Mouse (Mus musculus): ENCODE measurements around the gene Xrcc5. TPM values are rescaled to one million over a fixed set of nuclear protein-coding genes. Genes with fewer than 3 reads are reported as not detected.

Xrcc5 gene
- 10 to 100 TPM; 12.5 to 13.8 TPM for total RNA-seq (2021)

DNA sequence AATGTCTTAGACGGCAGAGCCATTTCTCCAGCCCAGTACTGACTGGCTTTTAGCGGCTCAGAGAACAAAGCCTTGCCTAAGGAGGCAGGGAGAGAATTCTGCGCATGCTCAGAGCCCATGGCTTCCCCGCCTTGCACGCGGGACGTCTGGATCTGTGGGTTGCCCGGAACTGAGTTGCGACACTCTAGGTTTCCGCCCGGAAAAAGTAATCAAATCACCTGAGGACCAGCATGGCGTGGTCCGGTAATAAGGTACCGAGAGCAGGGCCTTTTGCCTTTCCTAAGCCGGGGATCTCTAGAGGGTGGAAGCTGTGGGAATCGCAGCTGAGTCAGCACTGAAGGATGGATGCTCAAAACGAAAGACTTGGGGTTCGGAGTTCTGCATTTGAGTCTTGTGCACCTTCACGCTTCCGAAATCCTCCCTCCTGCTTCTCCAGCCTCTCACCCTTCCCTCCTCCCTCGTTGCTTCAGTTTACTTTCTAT, at the start of gene Xrcc5:
Gene Xrcc5 (plus strand): TSS at position 105 of the 482 bp plus-strand sequence.
- peak; percentile 90 to 92 for DNase-seq

DNA sequence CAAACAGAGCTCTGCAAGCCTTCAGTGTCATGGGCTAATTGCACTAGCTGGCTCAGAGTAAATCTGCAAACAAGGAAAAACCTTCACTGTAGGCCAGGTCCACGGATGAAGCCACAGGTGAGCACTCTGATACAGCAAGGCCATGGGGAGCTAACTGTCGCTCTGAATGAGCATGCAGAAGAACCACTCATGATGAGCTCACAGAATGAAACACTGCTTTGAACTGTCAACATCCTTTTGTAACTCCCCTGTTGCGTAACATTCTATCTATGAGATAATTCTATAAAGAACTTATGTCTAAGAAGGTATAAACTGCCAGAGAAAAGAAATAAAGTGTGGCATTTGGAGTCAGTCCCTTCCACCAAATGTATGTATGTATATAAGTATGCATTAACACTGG, 44.1 kb upstream of the Xrcc5 start:
- no peak for DNase-seq

DNA sequence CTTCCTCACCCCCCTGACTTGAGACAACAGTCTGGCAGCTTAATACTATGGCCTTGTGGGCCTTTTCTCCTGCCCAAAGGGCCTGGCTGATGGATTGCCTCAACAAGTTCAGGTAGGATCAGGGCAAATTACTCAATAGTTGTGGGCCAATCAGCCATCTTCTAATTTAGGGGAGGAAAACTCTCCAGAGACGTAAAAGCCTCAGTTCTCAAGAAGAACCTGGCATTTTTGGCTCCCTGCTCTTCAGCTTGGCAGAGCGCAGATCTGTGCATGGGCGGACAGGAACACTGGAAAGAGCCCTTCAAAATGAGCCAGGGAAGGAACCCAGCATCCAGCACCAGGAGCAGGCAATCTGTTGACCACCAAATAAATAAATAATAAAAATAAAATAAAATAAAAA, 29.1 kb upstream of the Xrcc5 start:
- no peak for DNase-seq

DNA sequence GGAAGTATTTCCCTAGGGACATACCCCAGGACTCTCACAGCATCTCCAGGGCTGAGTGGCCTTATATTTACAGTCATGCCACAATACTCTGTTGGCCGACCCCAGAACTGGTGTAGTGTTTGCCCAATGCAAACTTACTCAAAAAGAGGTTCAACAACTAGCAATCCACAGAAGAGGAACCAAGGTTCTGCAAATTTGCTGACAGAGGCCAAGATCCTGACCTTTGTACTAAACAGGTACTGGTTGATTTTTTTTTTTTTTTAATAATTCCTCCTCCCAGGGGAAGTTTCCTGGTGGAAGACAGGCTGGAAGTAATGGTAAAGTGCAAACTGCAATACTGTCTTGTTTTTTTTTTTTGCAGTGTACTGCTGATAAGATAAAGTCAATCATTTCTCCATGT, 24.6 kb upstream of the Xrcc5 start:
- no peak for DNase-seq

DNA sequence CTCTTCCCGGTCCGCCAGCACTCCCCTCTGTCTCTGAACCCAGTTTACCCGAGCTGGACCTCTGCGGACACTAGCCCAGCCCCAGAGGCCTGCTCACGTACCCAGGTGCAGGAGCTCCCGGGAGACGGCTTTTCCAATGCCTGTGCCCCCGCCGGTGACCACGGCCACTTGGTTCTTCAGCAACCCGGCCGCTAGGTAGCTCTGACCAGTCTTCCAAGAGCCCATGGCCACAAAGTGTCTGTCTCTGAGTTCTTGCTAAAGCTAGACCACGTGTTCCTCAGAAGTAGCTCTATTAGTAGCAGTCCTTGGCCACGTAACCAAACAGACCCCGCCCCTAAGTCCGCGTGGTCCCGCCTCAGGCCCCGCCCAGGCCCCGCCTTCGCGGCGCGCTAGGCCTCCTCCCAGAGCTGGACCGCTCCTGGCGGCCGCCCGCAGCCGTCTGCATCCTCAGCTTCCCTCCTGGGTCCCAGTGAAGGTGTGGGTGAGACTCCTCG, 23.2 kb upstream of the Xrcc5 start, which contains the start of the genes Pecr and Tmem169:
Gene Pecr (minus strand): TSS at position 323 of the 494 bp plus-strand sequence.
Gene Tmem169 (plus strand): TSS at position 378 of the 494 bp plus-strand sequence.
- DNase-seq, result peak; percentile 92

DNA sequence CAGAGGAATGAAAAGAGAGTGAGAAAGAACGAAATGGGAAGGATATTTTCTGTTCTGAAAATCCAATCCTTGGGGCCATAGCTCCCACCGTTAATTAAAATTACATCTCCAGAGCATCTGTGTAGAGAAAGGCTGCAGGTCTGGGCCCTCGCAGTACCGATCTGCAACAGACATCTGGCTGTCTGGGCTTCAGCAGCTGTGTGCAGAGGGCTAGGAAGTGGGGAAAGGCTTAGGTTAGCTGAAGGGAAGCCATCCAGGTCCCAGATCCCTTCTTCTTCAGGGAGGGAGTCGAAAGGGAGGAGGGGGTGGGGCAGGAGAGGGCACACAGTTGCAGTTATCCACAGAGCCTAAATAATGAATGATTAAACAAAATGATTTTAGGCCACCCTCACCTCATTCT, 22.7 kb upstream of the Xrcc5 start:
- DNase-seq, result no peak

DNA sequence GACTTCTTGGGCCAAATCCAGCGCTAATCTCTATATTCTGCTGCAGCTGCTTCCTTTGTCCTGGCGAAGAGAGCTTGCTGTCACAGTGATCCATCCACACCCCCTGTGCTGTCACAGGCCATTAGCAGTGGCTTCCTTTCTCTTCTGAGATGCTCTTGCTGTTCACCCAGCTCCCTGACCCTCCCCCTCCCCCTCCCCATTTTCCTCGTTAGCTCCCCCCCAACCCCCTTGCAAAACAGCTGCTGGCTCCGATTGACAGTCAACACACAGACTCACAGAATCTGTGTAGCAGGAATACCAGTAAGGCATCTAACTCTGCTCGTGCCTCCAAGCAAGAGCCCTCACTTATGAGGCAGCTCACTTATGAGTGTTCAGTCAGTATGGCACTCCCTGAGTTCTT, 20.3 kb upstream of the Xrcc5 start:
- no peak for DNase-seq

DNA sequence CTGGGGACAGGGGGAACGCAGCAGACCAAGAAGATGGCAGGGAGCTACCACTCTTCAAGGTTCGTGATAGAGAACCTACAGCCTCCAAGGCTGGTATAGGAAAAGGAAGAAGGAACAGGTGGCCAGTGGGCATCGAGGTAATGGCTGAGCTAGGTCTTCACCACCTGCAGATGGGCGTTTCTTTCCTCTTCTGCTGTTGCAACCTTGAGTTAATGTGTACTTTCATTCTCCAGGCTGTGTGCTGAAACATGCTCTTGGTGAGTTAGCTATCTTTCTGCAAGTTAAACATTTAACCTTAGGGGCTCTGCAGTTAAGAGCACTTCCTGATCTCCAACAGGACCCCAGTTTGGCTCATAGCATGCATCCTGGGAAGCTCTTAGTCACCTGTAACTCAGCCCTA, 19.3 kb upstream of the Xrcc5 start:
- no peak for DNase-seq

DNA sequence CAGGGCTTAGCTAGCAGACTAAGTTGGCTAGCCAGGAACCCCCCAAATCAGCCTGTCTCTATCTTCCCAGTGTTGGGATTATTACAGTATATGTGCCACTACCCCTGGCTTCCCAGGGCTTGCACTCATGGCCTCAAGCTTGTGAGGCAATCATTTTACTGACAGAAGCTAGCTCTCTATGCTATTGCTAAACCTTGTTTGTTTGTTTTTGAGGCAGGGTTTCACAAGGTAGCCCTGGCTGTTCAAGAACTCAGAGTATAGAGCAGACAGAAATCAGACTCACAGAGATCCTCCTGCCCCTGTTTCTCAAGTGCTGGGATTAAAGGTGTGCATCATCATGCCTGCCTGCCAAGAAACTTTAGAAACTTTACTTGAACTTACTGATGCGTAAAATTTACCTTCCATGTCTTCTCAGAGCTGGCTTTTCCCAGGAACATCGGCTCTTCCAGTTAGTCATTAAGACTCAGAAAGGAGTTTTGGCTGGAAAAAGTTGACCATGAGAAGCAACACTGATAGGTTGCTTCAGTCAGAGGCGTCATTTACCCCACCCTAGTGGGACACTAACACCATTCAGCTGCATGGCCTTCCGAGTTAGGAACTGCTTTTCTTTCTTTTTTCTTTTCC, 18.6 kb upstream of the Xrcc5 start:
- DNase-seq, result no peak

DNA sequence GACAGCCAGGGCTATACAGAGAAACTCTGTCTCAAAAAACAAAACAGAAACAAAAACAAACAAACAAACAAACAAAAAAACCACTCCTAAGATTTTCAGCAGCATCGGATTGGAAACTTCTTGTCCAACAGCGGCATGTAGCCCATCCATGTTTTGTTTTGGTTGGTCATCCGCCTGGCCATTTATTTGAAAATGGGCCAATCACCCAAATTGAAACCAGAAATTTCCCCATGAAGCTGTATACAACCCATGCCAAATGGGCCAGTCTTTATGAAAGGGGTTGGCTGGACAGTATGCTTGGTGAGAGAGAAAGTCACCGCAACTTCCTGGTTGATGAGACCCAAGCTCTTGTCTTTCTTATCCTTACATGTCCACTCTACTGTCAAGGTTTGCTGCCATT, 16.3 kb upstream of the Xrcc5 start:
- DNase-seq, result no peak

DNA sequence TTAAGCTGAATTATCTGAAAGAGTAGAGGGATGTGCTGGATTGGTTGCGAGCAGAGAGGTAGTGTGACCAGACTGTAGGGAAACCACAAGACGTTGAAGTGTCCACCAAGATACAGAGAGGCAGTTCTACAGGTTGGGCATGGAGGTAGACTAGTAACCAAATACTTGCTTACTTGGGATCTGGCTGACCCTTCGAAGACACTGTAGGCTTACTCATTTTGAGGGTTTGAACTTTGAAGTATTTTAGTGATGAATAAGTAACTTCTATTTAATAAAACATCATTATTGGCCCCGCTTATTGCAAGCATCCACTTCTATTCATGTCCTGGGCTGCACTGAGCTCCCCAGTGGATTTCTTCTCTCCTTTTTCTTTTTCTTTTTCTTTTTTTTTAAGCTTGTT, 15.8 kb upstream of the Xrcc5 start:
- no peak for DNase-seq

DNA sequence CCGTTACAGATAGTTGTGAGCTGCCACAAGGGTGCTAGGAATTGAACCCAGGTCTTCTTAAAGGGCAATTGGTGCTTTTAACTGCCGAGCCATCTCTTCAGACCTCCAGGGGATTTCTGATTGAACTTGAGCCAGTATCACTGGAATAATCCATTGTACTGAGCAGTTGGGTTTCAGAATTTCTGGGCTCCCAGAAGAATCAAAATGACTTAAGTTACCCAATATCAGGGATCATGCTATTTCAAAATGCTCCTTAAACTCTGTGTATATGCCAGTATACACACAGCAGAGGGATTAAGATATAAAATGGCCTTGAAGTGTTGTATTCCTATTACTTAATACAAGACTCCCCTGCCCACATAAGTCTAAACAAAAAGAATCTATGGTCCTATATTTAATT, 15.3 kb upstream of the Xrcc5 start:
- DNase-seq, result no peak

DNA sequence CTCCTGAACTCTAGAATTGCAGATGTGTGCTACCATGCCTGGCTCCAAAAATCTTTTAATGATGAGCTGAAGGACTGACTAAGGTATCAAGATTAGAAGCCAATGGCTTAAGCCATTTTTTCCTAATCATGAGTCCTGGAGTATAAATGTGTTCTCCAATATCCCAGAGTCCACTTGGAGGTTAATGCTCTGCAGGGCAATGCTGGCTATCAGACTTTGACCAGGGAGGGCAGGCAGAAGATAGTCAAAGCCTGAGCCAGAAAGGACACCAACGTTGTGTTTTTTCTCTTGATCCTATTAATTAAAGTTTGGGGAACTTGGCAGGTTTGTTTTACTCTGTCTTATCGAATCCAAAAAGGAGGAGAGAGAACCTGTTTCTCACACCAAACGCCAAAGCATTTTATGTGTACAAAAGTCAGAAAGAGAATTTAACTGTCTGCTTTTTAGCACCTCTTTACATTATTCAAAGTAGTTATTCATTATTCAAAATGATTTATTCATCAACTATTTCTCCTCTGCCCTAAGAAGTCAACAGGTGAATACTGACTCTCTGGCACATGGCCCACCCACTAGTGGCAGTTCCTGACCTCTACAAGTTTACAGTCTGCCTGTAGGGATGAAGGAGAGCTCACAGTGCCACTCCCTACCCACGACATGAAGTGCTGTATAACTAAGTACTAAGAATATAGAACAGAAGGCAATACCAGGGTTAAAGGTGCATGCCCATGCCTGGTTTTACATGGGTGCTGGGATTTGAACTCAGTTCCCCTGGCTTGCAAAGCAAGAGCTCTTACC, 13.2 kb upstream of the Xrcc5 start:
- no peak for DNase-seq

DNA sequence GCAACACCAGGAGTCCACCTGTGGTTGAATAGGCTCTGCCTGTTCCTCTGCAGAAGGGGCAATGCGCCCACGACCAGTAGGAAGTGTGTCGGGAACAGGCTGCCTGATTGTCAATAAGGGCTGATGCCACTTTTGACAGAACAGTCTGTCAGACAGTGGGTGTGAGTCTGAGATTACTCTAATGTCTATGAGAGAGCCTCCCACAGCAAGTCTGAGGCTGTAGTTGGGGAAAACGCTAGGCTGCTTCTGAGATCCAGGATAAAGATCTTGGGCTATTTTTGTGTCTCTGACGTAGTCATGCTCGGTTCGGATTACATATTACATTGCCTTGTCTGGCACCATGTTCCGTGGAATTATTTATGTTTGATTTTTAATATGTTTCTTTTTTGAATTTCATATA, 11.5 kb upstream of the Xrcc5 start:
- DNase-seq, result no peak

DNA sequence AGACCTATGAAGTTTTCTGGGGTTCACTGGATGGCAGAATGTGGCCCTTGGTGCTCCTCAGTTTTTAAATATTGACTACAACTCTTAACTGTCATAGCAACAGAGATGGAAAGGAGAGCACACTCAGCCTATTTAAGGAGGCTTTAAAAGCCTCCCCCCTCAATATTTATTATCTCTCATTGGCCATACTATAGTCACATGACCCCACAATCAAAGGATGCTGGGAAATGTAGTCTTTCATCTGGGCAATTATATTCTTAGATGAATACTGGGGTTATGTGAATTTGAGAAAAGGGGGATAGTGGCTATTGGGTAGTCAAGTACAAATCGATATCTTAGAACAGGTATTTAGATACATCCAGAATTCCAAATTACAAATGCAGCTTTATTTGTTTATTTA, 5.4 kb upstream of the Xrcc5 start:
- no peak for DNase-seq

DNA sequence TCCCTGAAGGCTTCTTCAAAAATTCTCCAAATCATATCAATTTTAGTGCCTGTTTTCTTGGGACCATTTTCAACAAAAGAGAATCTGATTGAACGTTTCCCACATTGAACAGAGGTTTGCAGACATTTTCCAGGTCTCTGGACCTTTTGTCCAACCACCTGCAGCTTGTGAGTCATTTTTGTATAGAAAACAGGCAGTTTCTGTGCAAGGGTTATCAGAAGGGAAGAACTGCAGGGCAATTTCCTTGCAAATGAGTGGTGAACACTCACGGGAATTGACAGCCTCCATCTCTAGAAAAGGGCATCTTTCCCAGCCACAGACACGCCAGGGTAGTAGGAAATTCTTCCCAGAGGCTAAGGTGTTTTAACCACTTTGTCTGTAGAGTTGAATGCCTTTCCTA, 980 bp upstream of the Xrcc5 start:
- no peak for DNase-seq

DNA sequence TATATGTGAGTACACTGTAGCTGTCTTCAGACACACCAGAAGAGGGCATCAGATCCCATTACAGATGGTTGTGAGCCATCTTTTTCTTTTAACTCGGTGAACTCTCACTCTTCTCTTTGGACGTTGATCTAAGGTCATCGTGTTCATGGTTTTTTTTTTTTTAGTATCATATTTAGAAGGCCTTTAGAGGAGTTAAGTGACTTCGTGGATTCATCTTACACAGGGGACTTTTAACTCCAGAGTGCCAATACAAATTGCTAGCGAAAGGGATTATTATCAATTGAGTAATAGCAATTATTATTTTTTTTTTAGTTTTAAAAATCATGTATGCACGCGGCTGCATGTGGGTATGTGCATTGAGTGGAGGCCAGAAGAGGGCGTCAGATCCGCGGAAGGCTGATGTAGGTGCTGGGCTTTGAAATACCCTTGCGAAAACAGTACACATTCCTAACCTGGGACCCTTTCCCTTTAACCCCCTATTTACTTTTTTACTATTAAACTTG, 491 bp upstream of the Xrcc5 start:
- DNase-seq, result no peak

DNA sequence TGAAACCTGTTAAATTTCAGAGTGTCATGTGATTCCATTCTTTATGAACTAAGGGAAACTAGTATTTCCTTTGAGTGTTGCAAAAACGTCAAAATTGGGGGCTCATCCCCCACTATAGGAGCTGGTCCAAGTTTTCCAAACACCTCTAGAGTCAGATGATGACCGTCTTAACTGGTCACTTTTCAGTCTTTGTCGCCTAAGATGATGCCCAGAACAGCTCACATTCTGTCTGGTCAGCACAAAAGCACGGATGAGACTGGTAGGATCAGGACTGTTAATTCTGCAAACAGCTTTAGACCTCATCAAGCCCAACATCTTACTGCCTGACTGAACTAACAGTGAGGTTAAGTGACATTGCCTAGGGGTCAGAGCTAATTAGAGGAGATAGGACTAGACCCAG, 1.7 kb downstream of the Xrcc5 start:
- DNase-seq, result no peak

DNA sequence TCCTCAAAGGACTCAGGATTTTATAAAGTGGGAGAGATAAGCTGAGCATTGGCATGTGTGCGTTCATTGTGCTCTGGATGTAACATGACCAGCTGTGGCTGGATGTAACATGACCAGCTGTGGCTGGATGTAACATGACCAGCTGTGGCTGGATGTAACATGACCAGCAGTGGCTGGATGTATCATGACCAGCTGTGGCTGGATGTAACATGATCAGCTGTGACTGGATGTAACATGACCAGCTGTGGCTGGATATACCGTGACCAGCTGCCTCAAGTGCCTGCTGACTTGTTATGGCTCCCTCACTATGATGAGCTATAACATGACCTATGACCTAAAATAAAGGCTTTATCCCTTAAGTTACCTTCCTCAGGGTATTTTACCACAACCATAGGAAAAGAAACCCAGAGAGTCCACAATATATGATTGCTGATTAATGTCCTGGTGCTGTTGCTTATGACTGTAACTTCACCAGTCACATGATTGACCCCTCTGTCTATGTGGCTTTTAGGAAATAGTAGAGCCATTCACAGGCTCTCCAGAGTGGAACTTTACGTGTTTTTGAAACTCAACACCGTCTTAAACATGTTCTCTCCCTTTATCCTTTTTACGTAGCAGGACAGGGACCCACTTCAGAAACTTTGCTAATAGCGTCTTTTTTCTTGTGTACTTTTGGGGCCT, 2.7 kb downstream of the Xrcc5 start:
- DNase-seq, result no peak

DNA sequence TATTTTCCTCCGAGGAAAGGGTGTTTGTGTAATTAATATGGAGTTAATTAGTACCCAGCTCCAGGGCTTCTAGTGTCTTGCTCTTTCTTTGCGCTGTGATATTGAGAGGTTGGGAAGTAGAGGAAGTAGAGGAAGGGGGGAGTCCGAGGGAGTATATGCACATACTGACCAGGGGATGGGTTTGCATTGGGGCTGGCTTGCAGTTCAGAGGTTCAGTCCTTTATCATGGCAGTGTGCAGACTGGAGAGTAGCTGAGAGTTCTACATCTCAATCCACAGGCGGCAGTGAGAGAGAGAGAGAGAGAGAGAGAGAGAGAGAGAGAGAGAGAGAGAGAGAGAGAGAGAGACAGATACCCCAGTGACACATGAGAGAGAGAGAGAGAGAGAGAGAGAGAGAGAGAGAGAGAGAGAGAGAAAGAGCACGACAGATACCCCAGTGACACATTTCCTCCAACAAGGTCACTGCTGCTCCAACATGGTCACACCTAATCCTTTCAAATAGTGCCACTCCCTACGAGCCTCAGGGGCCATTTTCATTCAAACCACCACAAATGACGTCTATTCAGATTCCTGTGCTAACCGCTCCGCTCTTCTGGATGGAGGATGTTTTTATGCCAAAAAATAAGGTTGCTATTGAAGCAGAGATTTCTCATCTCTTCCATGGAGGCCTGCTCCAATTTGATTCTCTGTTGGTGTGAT, 5.6 kb downstream of the Xrcc5 start:
- no peak for DNase-seq

DNA sequence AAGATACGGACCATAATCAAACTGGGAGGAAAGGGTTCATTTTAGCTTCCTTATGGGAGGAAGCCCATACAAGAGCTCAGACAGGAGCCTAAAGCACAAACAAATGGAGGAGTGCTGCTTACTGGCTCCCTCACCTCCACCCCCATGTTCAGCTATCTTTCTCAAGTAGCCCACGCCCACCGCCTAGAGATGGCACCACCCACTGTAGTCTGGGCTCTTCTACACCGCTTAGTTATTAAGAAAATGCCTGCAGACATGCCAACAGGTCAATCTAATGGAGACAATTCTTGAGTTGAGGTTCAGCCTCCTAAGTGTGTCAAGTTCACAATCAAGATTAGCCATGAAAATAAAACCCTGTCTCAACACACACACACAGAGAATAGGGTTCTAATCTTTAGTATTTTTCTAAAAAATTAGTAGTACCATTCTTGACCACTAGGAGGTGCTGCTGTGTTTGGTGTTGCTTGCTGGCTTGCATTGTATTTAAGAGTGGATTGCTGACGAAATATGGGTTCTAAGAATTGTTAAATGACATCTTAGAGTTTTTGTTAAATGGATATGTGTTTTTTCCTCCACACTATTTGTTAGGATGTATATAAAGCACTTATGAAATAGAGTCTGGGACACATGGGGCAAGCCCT, 6.3 kb downstream of the Xrcc5 start:
- no peak for DNase-seq

DNA sequence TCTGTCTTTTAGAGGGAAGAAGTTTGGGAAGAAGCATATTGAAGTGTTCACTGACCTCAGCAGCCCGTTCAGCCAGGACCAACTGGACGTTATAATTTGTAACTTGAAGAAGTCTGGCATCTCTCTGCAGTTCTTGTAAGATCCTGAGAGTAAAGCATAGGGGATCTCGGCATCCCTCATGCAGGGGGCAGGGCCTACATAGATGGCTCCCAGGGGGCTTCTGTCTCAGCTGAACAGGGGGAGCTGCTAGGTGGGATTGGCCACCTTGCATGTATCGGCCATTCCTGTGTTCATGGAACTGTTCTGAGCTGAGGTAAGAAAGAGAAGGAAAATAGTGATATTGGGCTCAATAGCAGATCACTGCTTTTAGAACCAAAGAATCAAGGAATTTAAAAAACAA, 8.2 kb downstream of the Xrcc5 start:
- no peak for DNase-seq
